ENCODE assay signal across 37 mouse cellular contexts in genomic region chr11:54427695-54428352, GRCm38 (mm10). TPM values are rescaled to one million over a fixed set of nuclear protein-coding genes. Genes with fewer than 3 reads are reported as not detected.
A peak's percentile ranks its signal among the peaks of the same experiment; 100 is the strongest.
DNase-seq lines count a peak whose midpoint lies in the region; ATAC-seq and TF ChIP-seq lines count a peak whose summit lies in the region.
"Had no signal": no experiment of that assay in that cellular context is flagged by ENCODE, and none has a peak within 500 bp of the region (broad histone marks: within the 10 kb centered on the region; RNA-seq: fewer than 3 reads in every experiment).

No protein-coding gene starts in this region.

- DNase-seq in B cell, adult 2 months: peak; percentile 15
- no peak for DNase-seq in layer of hippocampus, adult 2 months (ENCODE audit: low spot score in 2 of 2)
- no peak for DNase-seq in thymus, adult 18-20 months
- no peak for DNase-seq in urinary bladder, postnatal 14 days (ENCODE audit: low spot score)
- no peak for DNase-seq in right cerebral cortex, postnatal 25 days
- DNase-seq: adrenal gland, postnatal 14 days; cerebellum, adult 11-12 months; cerebellum, adult 9-11 months; gastrocnemius, postnatal 10 days; heart, adult 11 months; heart, postnatal 4 days; kidney, postnatal 14 days; liver, postnatal 0 days; lung, postnatal 36 days; midbrain, embryonic 14.5 days; right cerebral cortex, postnatal 14 days; spleen, adult 18-20 months; thymus, postnatal 4 days had no signal

- peak; percentile 45 for ATAC-seq in CD4-positive, CD25-positive, alpha-beta regulatory T cell, adult 4 months
- ATAC-seq: forebrain, embryonic 15.5 days; intestine, postnatal 0 days; liver, postnatal 0 days had no signal

- H3K4me1 ChIP-seq in bone marrow macrophage, adult 2 months (ENCODE audit: control insufficient read depth, insufficient read depth, low read length): peaks cover 12% of the 10 kb centered on the region
- H3K4me1 ChIP-seq: forebrain, embryonic 10.5 days; forebrain, embryonic 15.5 days; hindbrain, embryonic 13.5 days had no signal

- H3K4me3 ChIP-seq in bone marrow macrophage, adult 2 months (ENCODE audit: insufficient read depth, low read length): peak overlapping the region; percentile 11; the same call in 1 of the 2 replicates
- H3K4me3 ChIP-seq in macrophage (ENCODE audit: inconsistent target): no peak overlapping the region
- H3K4me3 ChIP-seq in layer of hippocampus, adult 2 months: no peak overlapping the region
- H3K4me3 ChIP-seq: embryonic facial prominence, embryonic 13.5 days; forebrain, embryonic 10.5 days; forebrain, embryonic 15.5 days; heart, embryonic 10.5 days; hindbrain, embryonic 13.5 days; left cerebral cortex, adult 2 months had no signal

- 31% methylated on average over 12 of the region's 12 CpGs for WGBS in macrophage (ENCODE audit: missing documents)

- peak overlapping the region; percentile 63 for H3K27ac ChIP-seq in bone marrow macrophage, adult 2 months (ENCODE audit: insufficient read depth, low read depth, low read length)
- peak overlapping the region; percentile 34 for H3K27ac ChIP-seq in macrophage
- H3K27ac ChIP-seq in layer of hippocampus, adult 2 months: no peak overlapping the region
- H3K27ac ChIP-seq: forebrain, embryonic 10.5 days; forebrain, embryonic 15.5 days; heart, embryonic 10.5 days; hindbrain, embryonic 13.5 days; left cerebral cortex, adult 2 months had no signal

- no peaks in the 10 kb centered on the region for H3K36me3 ChIP-seq in macrophage (ENCODE audit: inconsistent target)
- H3K36me3 ChIP-seq: embryonic facial prominence, embryonic 13.5 days; forebrain, embryonic 10.5 days; forebrain, embryonic 15.5 days; heart, embryonic 10.5 days; hindbrain, embryonic 13.5 days had no signal

- TF ChIP-seq POLR2A in bone marrow macrophage, adult 2 months (IDR thresholded peaks at IDR 0.05; ENCODE audit: borderline replicate concordance, low read depth, low read length): no peak

- H3K79me2 ChIP-seq in macrophage (ENCODE audit: inconsistent target): no peaks in the 10 kb centered on the region

- no peak for TF ChIP-seq CTCF in bone marrow macrophage, adult 2 months (IDR thresholded peaks at IDR 0.05; ENCODE audit: low read depth, low read length)
- TF ChIP-seq CTCF in layer of hippocampus, adult 2 months (conservative IDR thresholded peaks at IDR 0.05): no peak

RNA-seq across cellular contexts. Expression of gene Fnip1, which starts 10.2 kb away (rescaled TPM):
- polyA plus RNA-seq in CD4-positive, CD25-positive, alpha-beta regulatory T cell, adult 4 months (2017; shearing (Covaris generic)): 10 to 100 TPM; 12.7 to 12.9 TPM
- polyA plus RNA-seq in bone marrow macrophage, adult 2 months (2012; ENCODE audit: insufficient read depth, insufficient read length, missing spikeins): 56.9 and 59.4 TPM in 2 replicates
- total RNA-seq in macrophage (2018; cell fraction: chromatin; rRNA removed): 100 to 1,000 TPM in 25 of 26 experiments, 10 to 100 TPM in 1; 86.1 to 288 (median 213) TPM
- 10 to 100 TPM; 34.3 to 84.4 (median 63.4) TPM for total RNA-seq in macrophage (2018; cell fraction: cytosol; rRNA removed)
- total RNA-seq in macrophage (2018; cell fraction: nucleus; rRNA removed): 100 to 1,000 TPM in 23 of 26 experiments, 10 to 100 TPM in 3; 91.1 to 256 (median 157) TPM
- 28.9 to 48.8 TPM (median 35.3 TPM) in 3 replicates for polyA plus RNA-seq in macrophage (2018)
- 10 to 100 TPM; 34.5 to 34.9 TPM for total RNA-seq in layer of hippocampus, adult 2 months (2021)

RNA-seq across cellular contexts. Expression of gene Meikin, which starts 57.4 kb away (rescaled TPM):
- polyA plus RNA-seq in CD4-positive, CD25-positive, alpha-beta regulatory T cell, adult 4 months (2017; shearing (Covaris generic)): not detected
- polyA plus RNA-seq in bone marrow macrophage, adult 2 months (2012; ENCODE audit: insufficient read depth, insufficient read length, missing spikeins): not detected in 2 replicates
- total RNA-seq in macrophage (2018; cell fraction: chromatin; rRNA removed): not detected
- under 1 TPM in 12 of 26 experiments, not detected in 14; 0.10 to 0.93 (median 0.28) TPM for total RNA-seq in macrophage (2018; cell fraction: cytosol; rRNA removed)
- under 1 TPM in 1 of 26 experiments, not detected in 25; 0.36 TPM for total RNA-seq in macrophage (2018; cell fraction: nucleus; rRNA removed)
- polyA plus RNA-seq in macrophage (2018): not detected in 3 replicates
- total RNA-seq in layer of hippocampus, adult 2 months (2021): not detected
- total RNA-seq: adrenal gland, postnatal 14 days; common myeloid progenitor, adult 5-6 weeks; gastrocnemius, postnatal 10 days; heart, postnatal 4 days; layer of hippocampus, postnatal 14 days; left cerebral cortex, adult 2 months; left cerebral cortex, postnatal 36 days; monocyte, adult 5-6 weeks had no signal
- polyA plus RNA-seq: embryonic facial prominence, embryonic 13.5 days; forebrain, embryonic 10.5 days; forebrain, embryonic 15.5 days; heart, embryonic 10.5 days; heart, embryonic 16.5 days; hindbrain, embryonic 13.5 days; intestine, postnatal 0 days; liver, embryonic 11.5 days; liver, postnatal 0 days; lung, embryonic 16.5 days; midbrain, embryonic 14.5 days; neural tube, embryonic 14.5 days; thymus, postnatal 0 days had no signal

Comparison
In these comparisons a context has a peak if more than half of its experiments do, and no peak if none do; other contexts are left out.
1. DNase-seq: peak in B cell, adult 2 months (2 of 2); none in layer of hippocampus, adult 2 months (0 of 2), thymus, adult 18-20 months (0 of 2), urinary bladder, postnatal 14 days (single experiment) and right cerebral cortex, postnatal 25 days (single experiment).